Mouse (Mus musculus) E14TG2a.4 (cell line): ENCODE results near the gene Taldo1.

Source experiments
- H3K27me3 ChIP-seq: 2 replicates; pipeline ENCODE4 v1.6.1; 2014; ENCODE audit warnings: low read length, control low read depth; ENCODE audit not compliant: insufficient read depth
- H3K36me3 ChIP-seq: 2 replicates; pipeline ENCODE4 v1.6.1; 2014; ENCODE audit warnings: low read length, control low read depth; ENCODE audit not compliant: insufficient read depth
- H3K4me1 ChIP-seq: replicated peaks from 2 replicates; pipeline ENCODE4 v1.6.1; 2014; ENCODE audit warnings: low read depth, low read length, control low read depth
- H3K4me3 ChIP-seq: replicated peaks from 2 replicates; pipeline ENCODE4 v1.5.1; 2014; ENCODE audit warnings: mild to moderate bottlenecking, low read length
- H3K9me3 ChIP-seq: 2 replicates; pipeline ENCODE4 v1.6.1; 2014; ENCODE audit warnings: low read length, control low read depth
- CTCF ChIP-seq: conservative IDR thresholded peaks from 2 replicates; pipeline ENCODE4 v1.5.1; 2014; ENCODE audit warnings: low read length
- NANOG ChIP-seq: IDR thresholded peaks from 2 replicates; pipeline ENCODE4 v1.6.1; 2014; ENCODE audit warnings: borderline replicate concordance, low read length, mixed read lengths
- POU5F1 ChIP-seq: IDR thresholded peaks from 2 replicates; pipeline ENCODE4 v1.6.1; 2014; ENCODE audit warnings: low read length, borderline replicate concordance

The Taldo1 gene

GRCm38 (mm10) chr7:141413331-141413730 is 21.3 kb downstream of the Taldo1 start:
- Histone ChIP-seq H3K36me3 (peaks cover 36% of the 10 kb centered on the region), H3K9me3 (no peaks in the 10 kb centered on the region), H3K4me1 (peaks cover 62% of the 10 kb centered on the region), H3K4me3 (peak overlapping the region; percentile 94), H3K27me3 (no peaks in the 10 kb centered on the region)
- TF ChIP-seq NANOG (no peak), CTCF (no peak), POU5F1 (no peak)

- Histone ChIP-seq H3K9me3 (no peaks in the 10 kb centered on the region), H3K36me3 (peaks cover 31% of the 10 kb centered on the region), H3K4me1 (peaks cover 67% of the 10 kb centered on the region), H3K4me3 (peak within 1 kb of the TSS; percentile 94), H3K27me3 (no peaks in the 10 kb centered on the region)
- no peak for TF ChIP-seq CTCF
- TF ChIP-seq POU5F1 = no peak
- TF ChIP-seq NANOG = no peak
Observed at GRCm38 (mm10) chr7:141413809-141414584, 22.0 kb downstream of the Taldo1 start, which contains the start of gene Gatd1. TSS of gene Gatd1 (minus strand) at chr7:141414136.

GRCm38 (mm10) chr7:141416144-141416841 is 24.3 kb downstream of the Taldo1 start:
- Histone ChIP-seq H3K4me3 (peak overlapping the region; percentile 11; the same call in 1 of the 2 replicates), H3K36me3 (peaks cover 8% of the 10 kb centered on the region), H3K4me1 (peaks cover 54% of the 10 kb centered on the region), H3K9me3 (no peaks in the 10 kb centered on the region), H3K27me3 (no peaks in the 10 kb centered on the region)
- TF ChIP-seq NANOG (no peak), CTCF (no peak), POU5F1 (no peak)

GRCm38 (mm10) chr7:141417731-141418681 is 26.0 kb downstream of the Taldo1 start:
- TF ChIP-seq NANOG = no peak
- TF ChIP-seq POU5F1 = no peak
- no peak for TF ChIP-seq CTCF
- Histone ChIP-seq H3K27me3 (no peaks in the 10 kb centered on the region), H3K36me3 (no peaks in the 10 kb centered on the region), H3K9me3 (no peaks in the 10 kb centered on the region), H3K4me1 (peaks cover 56% of the 10 kb centered on the region), H3K4me3 (no peak overlapping the region)

- Histone ChIP-seq H3K4me1 (peaks cover 50% of the 10 kb centered on the region), H3K9me3 (no peaks in the 10 kb centered on the region), H3K36me3 (no peaks in the 10 kb centered on the region), H3K4me3 (no peak overlapping the region), H3K27me3 (no peaks in the 10 kb centered on the region)
- no peak for TF ChIP-seq CTCF
- TF ChIP-seq NANOG = no peak
- TF ChIP-seq POU5F1 = no peak
Observed at GRCm38 (mm10) chr7:141418970-141419369, 27.0 kb downstream of the Taldo1 start.

GRCm38 (mm10) chr7:141420030-141420702 is 28.2 kb downstream of the Taldo1 start:
- Histone ChIP-seq H3K4me1 (peaks cover 50% of the 10 kb centered on the region), H3K9me3 (no peaks in the 10 kb centered on the region), H3K27me3 (no peaks in the 10 kb centered on the region), H3K36me3 (no peaks in the 10 kb centered on the region), H3K4me3 (no peak overlapping the region)
- no peak for TF ChIP-seq CTCF
- TF ChIP-seq NANOG = no peak
- TF ChIP-seq POU5F1 = no peak

GRCm38 (mm10) chr7:141423811-141424210 is 31.8 kb downstream of the Taldo1 start:
- Histone ChIP-seq H3K4me1 (peaks cover 48% of the 10 kb centered on the region), H3K36me3 (no peaks in the 10 kb centered on the region), H3K27me3 (no peaks in the 10 kb centered on the region; the same call in 1 of the 2 replicates), H3K4me3 (no peak overlapping the region), H3K9me3 (no peaks in the 10 kb centered on the region)
- TF ChIP-seq POU5F1 = no peak
- TF ChIP-seq NANOG = no peak
- no peak for TF ChIP-seq CTCF
